Mouse (Mus musculus) layer of hippocampus, adult 11-12 months (tissue): ENCODE measurements around the gene Dlgap4.
A peak's percentile ranks its signal among the peaks of the same experiment; 100 is the strongest.

Experiments used
- DNase-seq: peaks from one replicate; pipeline ENCODE4 v3.0.0; 2022; ENCODE audit warnings: low spot score

Gene Dlgap4

DNA sequence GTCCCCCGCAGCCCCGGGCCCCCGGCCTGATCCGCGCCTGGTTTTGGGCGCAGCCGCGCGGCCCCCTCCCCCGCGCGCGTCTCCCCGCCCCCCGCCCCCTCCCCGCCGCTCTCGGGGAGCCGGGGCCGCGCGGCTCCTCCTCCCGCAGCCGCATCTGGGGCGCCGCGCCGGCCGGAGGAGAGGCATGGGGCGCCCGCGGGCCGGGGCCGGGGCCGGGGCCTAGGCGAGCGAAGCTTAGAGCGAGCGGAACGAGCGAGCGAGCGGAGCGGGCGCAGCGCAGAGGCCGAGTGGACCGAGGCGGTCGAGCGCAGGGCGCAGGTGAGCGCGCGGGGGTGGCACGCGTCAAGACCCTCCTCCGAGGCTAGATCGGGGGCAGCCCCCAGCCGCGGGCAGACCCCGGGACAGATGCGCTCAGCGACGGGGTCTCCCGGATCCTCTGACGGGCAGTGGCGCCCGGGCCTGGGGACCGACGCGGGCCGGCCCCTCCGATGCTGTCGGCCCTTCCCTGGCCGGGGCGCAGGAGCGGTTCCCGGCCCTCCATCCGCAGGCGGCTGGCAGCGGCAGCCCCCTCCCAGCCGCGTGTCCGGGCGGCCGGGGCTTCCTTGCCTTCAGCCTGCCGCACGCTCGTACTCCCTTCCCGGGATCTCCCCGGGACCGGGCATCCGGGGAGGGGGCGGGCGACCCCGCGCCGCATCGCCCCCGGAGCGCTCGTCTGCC, at the start of gene Dlgap4:
Gene Dlgap4, plus strand, starts transcription at position 165 of the 717 bp plus-strand sequence.
- no peak for DNase-seq

DNA sequence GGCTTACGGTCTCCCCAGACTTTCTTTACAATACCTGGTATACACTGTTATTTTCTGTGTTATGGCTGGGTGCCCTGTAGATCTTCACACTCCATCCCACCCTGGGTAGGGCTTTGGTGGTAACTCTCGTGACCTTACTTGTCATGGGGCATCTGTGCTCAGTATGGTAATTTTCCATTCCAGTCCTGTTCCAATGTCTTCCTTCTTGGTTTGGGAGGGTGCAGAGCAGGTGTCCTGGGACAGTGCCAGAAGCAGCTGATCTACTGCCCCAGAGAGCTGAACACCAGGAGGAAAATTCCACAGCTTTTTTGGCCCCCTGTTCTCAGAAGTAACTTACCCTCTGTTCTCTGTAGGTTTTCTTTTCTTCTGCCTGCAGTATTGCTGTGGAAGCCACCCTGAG, 47.0 kb upstream of the Dlgap4 start:
- DNase-seq: no peak

DNA sequence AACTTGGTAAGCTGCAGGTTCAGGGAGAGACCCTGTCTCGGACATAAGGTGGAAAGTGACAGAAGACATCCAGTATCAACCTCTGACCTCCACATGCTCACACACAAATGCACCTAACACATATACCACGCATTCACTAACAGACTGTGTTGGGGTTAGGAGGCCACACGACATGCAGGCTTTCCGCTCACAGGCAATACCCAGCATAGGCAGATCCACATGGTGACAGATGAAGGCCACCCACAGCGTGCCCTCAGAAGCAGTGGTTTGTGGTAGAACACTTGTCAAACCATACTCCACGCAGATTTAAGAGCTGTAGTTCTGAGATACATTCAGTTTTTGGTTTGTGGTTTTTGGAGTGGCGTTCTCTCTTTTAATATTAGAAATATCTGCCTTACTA, 44.9 kb upstream of the Dlgap4 start:
- DNase-seq: no peak

DNA sequence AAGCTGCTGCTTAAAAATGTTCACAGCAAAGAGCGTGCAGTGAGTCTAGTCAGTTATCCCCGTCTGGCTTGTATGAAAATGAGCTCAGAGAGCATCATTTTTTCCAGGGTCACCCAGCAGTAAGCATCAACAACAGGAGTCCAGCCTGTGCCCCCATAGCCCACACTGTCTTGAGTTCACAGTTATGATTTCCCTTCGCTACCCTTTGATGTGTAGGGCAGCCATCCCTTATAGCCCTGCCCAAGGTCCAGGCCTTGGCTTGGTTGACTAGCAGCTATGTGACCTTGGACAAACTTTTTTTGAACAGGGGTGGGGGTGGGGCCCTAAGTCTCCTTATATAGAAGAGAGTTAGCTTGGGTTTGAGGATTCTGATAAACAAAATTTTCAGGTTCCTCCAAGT, 44.2 kb upstream of the Dlgap4 start:
- no peak for DNase-seq

DNA sequence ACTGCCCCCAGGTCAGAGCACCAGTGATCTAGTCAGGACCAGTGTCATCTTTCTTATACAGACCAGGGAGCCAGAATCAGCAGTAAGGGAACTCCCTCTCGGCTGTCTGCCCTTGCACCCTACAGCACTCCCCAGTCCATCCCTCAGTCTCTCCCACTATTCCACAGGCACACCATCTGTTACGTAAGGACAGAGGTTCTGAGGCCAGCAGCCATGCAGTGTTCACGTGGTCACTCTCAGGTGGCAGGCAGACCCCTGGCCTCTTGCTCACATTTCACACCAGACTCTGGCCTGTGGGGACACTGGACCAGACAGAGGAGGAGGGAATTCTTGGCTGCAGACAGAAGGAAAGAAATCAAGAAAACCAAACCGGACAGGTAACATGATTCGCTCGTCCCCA, 42.0 kb upstream of the Dlgap4 start:
- DNase-seq: no peak

DNA sequence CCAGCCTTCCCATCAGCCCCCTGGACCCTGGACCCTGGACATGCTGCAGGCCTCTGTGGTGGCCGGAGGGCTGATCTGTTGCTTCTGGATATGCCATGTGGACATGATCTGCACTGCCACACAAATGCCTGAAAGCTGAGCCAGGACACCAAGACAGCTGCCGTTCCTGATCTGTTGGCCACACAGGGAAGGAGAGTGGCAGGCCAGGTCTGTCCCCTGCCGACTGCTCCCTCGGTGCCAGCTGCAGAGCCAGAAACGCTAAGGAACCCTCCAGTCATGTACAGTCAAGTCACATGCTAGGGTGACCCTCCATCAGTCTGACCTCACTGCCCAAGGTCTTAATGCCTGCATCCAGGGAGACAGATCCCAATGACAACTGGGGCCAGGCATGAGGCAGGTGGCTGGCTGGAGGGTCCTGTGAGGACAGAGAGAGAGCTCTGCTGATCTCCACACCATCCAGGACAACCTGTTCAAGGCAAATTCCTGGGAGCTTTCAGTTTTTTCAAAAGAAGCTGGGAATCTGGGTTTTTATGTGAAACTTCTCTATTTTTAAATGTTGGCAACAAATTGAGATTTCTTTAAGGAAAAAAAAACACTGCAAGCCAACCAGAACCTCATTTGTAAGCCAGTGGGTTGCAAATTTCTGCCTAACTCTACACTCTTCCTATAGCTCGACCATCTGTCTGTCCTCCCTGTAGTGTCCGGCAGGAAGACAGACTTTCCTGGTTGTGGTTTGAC, 36.5 kb upstream of the Dlgap4 start:
- no peak for DNase-seq

DNA sequence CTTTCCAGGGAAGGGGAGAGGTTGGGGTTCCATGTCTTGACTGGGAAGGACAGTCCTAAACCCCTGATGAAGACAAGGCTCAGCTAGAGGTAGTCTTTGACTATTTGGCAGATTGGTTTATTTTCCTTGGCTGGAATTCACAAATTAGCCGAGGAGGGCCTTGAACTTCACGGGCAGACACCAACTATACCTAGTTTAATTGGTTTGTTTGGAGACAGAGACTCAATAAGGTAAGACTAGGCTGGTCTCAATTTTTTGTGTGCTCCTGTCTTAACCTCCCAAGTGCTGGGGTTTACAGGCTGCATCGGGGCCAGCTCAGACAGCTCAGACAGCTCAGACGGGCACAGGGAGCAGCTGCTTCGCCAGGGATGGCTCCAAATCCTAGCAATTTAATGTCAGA, 33.0 kb upstream of the Dlgap4 start:
- DNase-seq: no peak

DNA sequence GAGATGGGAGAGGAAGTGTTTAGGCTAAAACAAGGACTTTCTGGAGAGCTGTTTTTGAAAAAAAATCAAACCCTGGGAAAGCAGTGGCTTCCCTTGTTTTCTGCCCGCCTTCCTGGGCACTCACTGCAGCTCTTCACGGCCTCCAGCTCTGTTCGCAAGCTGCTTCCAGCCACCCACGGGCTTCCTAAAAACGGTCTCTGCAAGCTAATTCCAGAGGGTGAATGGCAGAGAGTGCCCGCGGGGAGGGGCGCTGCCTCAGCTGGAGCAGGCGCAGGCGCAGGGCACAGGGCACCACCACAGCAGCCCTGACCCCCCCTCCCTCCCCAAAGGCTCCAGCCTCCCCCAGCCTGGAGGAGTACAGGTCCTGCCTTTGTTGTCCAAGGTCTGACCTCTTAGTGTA, 32.3 kb upstream of the Dlgap4 start:
- peak; percentile 82 for DNase-seq

DNA sequence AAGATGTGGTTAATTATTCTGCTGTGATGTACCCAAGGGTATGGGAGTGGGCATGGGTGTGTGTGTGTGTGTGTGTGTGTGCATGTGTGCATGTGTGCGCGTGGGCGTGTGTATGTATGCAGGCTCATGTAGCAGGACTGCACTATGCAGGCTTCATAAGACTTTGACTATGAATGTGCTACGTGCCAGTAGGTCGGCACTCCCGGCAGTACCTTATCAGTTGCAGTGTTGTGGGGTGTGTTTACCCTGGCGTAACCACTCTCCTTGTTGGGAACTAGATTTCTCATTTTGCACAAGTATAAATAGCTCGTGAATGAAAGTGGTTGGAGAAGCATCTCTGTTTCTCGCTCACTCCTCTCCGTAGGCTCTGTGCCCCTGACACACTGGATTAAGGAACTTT, 30.6 kb upstream of the Dlgap4 start:
- no peak for DNase-seq

DNA sequence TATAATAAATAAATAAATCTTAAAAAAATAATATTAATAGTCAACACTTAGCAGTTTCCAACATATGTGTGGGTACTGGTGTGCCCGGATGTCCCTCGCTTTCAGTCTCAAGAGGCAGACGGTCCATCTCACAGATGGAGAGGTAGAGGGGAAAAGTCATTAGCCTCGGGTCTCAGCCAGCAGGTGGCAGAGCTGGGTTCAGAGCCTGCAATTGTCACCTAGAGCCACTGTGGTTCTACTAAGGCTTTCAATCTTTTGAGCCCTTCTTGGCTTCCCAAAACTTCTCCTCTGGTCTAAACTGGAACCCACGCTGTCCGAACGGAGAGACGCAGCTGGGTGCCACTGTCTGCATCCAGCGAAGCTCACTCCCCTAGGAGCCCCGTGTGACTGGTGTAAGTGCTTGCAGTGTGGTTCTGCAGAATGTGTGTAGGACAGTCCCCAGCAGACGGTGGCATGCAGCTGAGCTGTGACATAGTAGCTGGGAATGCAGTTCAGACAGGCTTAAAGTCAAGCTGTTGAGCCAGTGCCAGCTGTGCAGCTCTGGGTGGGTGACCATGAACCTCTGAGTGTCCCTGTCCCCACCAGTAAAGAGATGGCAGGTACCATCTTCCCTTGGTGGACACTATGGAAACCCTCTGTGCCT, 29.2 kb upstream of the Dlgap4 start:
- no peak for DNase-seq

DNA sequence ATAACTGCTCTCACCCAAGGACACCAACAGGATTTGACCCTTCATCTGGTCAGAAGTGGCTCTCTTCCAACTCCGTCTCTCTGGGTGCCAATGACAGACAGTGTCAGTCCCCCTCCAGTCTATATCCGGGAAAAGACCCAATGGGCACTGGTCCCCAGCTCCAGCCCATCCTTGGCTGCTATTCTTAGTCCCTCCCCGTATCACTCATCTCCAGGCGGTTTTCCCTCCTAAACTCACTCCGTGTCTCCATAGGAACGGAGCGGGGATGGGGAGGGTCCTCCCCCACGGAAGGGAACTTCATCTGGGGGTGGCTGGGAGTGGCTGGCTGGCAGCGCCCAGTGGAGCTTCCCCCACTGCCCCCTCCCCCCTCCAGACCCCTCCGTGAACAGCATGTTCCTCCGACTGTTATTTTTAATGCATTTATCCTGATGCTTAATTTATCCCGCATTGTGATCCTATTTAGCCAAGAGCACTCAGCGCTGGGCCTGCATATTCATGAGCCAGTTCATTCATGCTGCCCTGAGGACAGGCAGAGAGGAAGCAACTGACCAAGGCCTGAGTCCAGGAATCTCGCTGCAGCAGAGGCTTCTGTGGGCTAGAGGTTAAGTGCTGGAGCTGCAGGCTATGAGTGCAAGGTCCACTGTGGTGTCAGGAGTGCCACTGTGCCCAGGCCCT, 28.6 kb upstream of the Dlgap4 start:
- DNase-seq: peak; percentile 32

DNA sequence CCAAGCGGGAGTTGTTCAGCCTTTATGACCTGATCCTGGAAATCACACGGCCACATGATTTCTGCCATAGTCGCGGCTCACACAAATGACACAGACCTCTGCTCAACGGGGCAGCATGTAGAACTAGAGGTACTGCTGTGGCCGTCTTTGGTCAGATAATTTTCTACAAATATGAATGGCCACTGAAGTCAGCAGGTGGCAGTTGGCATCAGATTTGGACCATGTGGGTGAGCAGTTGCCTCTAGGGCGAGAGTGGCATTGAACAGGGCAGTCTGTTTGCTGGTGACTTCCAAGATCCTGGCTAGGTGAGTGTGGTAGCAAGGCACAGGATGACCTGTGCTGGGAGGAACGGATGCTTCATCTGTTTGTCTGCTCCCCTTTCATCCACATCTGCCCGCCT, 24.0 kb upstream of the Dlgap4 start:
- no peak for DNase-seq

DNA sequence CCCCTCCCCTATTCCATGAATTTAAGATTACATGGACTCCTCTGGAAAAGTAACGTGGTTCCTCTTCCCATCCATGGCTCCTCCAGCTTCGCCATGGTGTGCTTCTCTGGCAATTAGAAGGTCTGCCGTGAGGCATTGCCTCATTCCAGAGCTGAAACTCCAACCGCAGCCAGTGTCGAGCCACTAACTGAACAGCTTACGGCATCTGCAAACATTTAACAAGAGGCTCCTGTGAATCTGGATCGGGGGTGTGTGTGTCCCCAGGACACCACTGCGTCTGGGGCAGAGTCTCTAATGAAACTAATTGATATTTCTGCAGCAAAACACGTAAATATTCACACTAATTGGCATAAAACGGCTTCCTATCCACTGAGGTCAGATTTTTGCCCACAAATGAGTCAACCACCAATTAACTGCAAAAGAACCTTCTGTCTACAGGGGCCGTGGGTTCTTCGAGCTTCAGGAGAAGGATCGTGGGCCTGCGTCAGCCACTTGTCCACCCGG, 18.5 kb upstream of the Dlgap4 start:
- DNase-seq: no peak

DNA sequence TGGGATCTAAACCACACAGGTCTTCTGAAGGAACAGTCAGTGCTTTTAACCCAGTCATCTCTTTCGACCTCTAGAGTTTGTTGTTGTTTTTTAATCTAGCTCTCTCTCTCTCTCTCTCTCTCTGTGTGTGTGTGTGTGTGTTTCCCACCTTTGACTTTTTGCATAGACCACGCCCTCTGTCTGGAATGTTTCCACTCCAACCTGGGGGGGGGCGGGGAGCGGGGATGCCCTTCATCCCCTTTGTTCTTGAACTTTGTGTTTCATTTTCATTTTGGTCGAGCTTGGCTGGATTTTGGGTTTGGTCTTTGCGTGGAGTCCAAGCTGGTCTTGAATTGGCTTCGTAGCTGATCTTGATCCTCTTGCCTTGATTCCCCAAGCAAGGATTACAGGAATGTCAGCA, 10.9 kb upstream of the Dlgap4 start:
- DNase-seq: no peak

DNA sequence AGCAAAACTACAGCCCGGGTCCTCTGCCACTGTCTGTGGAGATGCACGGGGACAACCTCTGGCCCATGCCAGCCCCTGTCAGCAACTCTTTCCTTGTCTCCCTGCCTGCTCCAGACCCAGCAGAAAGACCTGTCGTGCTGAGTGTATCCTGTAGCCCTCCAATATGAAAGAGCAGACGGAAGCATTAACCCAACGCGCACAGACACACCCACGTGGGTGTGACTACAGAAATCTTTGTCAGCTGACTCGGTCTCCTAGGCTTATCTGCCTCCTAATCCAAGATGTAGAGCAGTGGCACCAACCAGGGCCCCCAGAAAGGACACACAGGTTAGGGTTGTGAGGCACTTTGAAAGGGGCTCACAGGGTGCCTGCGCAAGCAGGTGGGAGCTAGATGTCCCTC, 9.8 kb upstream of the Dlgap4 start:
- DNase-seq: no peak

DNA sequence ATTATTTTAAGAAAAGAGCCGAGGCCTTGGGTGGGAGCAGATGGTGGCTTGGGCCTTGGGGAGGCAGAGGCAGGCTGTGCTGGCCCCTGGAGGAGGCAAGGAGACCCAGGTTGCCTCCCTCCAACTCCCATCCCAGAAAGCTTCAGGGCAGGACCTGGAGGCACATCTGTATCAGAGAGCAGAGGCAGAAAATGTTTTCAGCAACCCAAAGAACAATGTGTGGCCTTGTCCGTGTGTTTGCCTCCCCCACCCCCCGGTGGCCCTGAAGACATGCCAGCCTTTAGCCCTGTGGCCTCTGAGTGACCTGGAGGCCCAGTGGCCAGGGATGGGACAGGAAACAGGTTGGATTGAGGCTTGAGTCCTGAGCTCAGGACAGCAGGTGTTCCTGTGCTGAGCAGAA, 8.4 kb upstream of the Dlgap4 start:
- no peak for DNase-seq

DNA sequence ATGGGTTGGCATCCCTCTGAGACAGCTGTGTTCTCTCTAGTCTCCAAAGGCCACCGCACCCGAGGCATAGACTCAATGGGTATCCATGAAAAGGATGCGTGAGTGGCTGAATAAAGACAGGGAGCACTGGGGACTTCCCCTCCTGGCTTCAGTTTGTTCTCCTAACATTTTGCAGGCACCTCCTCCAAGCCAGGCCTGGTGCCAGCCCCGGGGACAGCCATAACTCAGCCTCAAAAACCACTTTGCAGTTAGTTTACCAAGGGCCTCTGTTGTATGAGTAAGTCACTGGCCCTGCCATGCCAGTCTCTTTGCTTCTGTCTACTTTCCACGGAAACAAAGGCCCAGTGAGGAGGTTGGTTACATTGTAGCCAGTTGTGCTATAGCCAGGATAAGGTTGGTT, 7.5 kb upstream of the Dlgap4 start:
- no peak for DNase-seq

DNA sequence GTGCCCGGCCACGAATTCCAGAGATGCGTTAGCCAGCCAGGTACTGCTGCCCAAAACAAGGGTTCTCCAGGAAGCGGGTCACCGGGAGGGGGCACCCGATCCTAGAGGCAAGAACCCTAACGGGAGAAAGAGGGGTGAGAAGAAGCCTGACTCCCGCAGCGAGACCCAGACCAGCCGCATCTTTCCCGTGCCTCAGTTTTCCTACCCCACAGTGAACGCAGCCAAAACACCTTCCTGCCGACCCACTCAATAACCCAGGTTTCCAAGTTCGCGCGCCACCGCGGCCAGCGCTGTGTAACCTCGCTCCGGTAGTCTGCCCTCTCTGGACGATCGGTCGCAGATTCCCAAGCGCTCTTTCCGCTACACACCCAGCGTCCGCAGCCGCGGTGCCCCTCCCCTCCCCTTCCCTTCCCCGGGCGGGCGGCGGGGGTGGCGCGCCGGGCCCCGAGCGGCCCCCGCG, 394 bp upstream of the Dlgap4 start:
- peak; percentile 75 for DNase-seq

DNA sequence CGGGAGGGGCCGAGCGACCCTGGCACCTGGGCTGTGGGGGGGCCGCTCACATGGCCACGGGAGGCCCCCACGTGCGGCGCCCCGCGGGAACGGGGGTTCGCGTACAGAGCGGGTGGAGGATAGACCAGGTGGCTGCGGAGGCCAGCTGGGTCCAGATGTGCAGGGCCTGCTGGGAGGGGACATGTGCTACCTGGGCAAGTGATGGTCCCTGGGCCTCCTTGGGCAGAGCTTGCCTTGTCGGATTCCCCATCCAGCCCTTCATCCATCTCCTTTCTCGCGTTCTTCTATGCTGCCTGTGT, 702 bp downstream of the Dlgap4 start:
- peak; percentile 31 for DNase-seq

DNA sequence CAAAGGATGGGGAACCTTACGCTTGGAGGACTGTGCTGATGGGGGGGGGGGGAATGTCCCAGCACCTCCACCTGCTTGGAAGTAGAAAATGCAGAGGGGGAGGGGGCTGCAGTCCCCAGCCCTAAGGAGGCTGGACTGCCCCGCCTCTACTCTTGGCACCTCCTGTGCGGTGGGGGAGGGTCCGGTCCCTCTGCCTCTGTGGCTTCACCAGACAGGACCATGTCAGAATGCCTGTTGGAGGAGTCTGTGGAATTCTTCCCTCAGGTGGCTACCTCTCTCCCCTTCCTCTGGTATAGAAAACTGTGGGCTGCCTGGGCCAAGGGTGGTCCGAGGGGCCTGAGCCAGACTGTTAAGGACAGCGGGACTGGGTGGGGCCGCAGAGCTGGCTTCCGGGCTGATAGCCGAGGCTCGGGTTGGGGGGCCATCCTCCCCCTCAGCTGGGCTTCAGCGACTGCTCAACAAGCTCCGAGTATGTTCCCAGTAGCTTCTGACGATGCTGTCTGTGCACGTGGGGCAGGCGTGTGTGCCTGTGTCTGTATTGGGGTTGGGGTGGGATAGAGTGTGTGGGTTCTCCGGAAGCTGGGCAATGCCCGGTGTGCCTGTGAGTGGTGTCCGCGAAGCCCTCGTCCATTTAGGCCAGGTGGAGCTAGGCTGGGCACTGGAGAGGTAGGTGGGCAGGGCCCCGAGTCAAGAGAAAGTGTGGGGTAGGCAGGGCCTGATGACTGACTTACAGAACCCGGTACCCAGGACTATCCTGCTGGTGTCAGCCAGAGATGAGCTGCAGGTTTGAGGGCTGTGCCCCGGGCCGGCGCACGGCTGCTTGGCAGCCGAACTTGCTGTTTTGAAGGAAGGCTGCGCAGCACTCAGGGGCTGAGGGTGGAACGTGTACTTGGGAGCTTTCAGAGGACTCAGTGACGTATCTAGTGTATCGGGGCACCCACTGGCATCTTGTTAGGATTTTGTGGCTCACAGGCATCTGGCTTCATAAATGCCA, 1.5 kb downstream of the Dlgap4 start:
- peak; percentile 35 for DNase-seq

DNA sequence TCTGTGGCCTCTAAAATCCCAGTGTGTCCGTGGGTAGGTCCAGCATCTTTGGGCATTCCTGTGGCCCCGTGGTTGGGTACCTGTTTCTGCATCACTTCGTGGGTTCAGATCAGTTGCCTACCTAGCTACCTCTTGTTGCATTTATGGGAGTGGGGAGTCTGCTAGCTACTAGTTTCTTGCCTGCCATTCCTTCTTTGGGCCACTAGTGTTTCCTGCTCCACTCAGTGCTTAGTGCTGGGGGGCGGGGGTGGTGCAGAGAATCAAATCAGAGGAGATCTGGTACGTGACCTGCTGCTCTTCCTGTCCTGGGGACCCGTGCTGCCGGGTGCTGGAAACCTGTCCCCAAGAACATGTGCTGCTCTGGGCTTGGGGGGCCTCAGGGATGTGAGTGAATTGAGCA, 3.0 kb downstream of the Dlgap4 start:
- DNase-seq: no peak
